Mouse (Mus musculus) erythroblast, adult 5-6 weeks (primary cell): ENCODE data around the gene Dlx5. TPM values are rescaled to one million over a fixed set of nuclear protein-coding genes. Genes with fewer than 3 reads are reported as not detected.

Experiments used
- ATAC-seq: replicated peaks from 2 replicates; pipeline ENCODE4 v1.8.0; 2016; ENCODE audit warnings: moderate number of reproducible peaks, mild to moderate bottlenecking, moderate TSS enrichment, inconsistent platforms; ENCODE audit not compliant: poor library complexity, low FRiP score, severe bottlenecking
- total RNA-seq, 2 experiments: library from RNA; stranded (forward) in 1 of 2; stranded (reverse) in 1 of 2; fragments of 150-400 nt in 1 of 2; fragments of 200-764, 138-1000 nt in 1 of 2; gene quantifications; 2 replicates each; pipeline versions ENCODE4 v1.2.3 to v1.2.4; 2015 to 2017; ENCODE audit warnings: low replicate concordance in 2 of 2

The Dlx5 gene
- total RNA-seq (2015; ENCODE audit: low replicate concordance) (not detected in 2 replicates), total RNA-seq (2017; ENCODE audit: low replicate concordance) (not detected in 2 replicates)

- ATAC-seq = no peak
These were observed at the start of gene Dlx5 for GRCm38 (mm10) chr6:6881638-6882190. Gene Dlx5, minus strand, starts transcription at chr6:6882085.

GRCm38 (mm10) chr6:6931507-6931906 is 49.6 kb upstream of the Dlx5 start:
- no peak for ATAC-seq

- ATAC-seq = no peak
These were observed 48.9 kb upstream of the Dlx5 start for GRCm38 (mm10) chr6:6930831-6931230.

DNA sequence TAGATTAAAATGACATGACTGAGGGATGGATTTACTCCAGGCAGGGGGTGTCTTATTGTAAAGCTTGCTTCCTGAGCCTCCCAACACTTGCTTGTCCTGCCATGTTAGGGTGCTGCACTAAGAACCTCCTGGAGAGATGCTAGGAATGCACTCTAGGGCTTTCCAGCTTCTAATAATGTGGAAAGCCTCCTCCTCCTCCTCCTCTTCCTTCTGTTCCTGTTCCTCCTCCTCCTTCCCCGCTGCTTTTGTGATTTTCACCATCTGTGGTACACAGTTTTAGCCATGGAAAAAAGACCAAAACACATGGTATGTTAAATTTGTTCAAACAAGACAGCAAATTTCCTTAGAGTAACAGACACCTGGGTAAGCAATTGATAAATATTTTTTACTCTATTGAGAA is 43.4 kb upstream of the Dlx5 start:
- no peak for ATAC-seq

DNA sequence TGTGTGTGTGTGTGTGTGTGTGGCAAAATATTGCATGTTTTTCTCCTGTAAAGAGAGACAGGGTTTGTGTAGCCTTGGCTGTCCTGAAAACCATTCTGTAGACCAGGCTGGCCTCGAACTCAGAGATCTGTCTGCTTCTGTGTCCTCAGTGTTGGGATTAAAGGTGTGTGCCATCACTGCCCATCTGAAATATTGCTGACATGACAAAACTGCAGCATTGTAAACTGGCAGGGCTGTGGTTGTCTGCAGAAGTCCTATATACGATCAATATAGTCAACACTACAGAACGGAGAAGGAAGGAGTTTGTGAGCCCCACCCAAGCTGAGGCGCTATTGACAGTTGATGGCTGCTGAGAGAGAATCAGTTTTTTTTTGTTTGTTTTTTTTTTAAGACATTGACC is 35.4 kb upstream of the Dlx5 start:
- ATAC-seq = no peak

DNA sequence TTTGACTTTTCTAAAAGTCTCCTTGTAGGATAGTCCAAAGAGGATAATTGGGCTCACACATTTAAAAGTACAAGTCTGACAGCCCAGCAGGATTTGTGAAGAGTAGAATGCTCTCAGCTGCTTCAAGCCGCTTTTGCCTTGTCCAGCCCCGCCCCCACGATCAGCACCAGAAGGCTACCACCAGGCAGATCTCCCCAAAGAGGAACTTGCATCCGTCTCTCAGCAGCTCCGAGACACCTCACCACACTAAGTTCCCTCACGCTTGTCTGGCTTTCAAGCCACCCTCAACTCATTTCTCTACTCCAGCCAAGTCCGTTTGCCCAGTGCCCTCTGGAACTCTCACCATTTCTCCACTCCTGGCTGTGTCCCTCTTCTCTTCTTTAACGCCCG is 33.6 kb upstream of the Dlx5 start:
- ATAC-seq = no peak

- no peak for ATAC-seq
These were observed 33.1 kb upstream of the Dlx5 start for GRCm38 (mm10) chr6:6914849-6915525.

DNA sequence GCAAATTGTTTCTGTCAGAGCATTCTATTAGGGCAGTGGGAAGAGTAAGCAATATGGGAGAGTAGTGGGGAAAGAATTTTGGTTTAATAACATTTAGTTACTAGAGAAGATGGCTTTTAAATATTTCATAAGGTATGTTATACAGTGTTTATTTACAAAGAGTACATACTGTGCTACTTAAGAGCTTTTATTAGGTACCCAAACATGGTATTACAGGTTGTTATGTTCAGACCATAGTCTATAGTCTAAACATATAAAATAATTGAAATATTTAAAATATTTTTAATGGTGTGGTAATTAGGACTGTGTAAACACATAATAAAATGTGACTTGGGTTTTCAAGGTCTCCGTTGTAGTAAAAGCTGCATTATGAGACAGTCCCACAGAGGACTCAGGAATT is 32.4 kb upstream of the Dlx5 start:
- ATAC-seq = no peak

- ATAC-seq = no peak
These were observed 27.7 kb upstream of the Dlx5 start for GRCm38 (mm10) chr6:6909586-6909985.

- ATAC-seq = no peak
These were observed 8.2 kb upstream of the Dlx5 start for GRCm38 (mm10) chr6:6890047-6890446.

DNA sequence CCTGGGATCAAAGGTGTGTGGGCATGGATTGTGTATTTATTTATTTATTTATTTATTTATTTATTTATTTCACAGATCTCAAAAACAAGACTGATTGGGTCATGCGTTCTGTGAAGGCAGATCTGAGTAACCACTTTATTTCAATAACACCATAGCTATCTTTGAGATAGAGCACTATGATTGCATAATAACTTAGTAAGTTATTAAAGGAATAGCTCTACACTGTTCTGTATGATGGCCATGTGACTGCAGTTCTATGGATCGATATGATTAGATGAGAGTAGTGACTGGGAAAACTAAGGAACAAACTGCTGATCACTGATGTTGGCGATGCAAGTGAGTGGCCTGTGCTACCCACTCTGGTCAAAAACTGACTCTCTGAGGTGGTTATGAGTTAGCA is 4.3 kb upstream of the Dlx5 start:
- ATAC-seq = no peak

GRCm38 (mm10) chr6:6884897-6885296 is 3.0 kb upstream of the Dlx5 start:
- no peak for ATAC-seq

DNA sequence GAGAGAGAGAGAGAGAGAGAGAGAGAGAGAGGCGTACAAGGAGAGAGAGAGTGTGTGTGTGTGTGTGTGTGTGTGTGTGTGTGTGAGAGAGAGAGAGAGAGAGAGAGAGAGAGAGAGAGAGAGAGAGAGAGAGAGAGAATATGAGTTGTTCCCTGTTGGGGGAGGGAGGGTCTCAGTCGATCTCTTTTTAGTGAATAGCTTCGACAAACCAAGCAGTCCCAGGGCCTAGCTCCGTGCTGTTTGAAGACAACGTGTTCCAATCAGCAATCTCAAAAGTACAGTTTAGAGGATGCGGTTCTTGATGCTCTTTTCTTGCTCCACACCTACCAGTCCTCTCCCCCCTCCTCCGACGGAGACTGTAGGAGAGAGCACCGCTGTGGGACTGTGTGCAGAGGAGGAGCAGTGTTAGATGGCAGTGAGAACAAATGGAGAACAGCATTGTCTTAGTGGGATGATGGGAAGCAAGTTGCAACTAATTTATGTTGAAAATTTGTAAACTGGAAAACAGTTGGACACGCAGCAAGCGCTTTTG is 447 bp upstream of the Dlx5 start:
- no peak for ATAC-seq

- ATAC-seq = no peak
These were observed 709 bp downstream of the Dlx5 start for GRCm38 (mm10) chr6:6881115-6881637.

GRCm38 (mm10) chr6:6880361-6881114 is 1.3 kb downstream of the Dlx5 start:
- ATAC-seq = no peak

GRCm38 (mm10) chr6:6879371-6880325 is 2.2 kb downstream of the Dlx5 start:
- no peak for ATAC-seq

DNA sequence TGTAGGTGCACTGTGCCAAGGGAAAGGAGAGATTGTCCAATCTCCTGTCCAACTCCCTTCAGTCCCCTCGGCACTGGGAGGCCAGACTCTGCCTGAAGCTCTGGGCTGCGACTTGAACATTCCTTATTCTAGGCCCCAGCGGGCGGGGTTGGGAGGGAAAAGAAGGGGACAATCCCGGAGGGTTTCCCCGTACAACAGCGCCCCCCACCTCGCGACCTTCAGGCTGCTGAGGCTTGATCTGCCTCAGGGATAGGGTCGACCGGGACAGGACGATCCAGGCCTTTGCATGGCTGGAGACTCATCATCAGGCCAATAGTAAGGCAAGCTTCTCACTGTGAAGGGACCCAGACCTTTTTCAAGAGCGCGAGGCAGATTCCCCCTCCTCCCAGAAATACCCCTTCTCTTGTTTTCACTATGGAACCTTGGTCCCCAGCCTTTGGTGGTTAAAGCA is 3.0 kb downstream of the Dlx5 start:
- no peak for ATAC-seq

GRCm38 (mm10) chr6:6877981-6878840 is 3.7 kb downstream of the Dlx5 start:
- no peak for ATAC-seq
